Mouse (Mus musculus): ENCODE measurements around the gene Irf4.

Irf4 gene

DNA sequence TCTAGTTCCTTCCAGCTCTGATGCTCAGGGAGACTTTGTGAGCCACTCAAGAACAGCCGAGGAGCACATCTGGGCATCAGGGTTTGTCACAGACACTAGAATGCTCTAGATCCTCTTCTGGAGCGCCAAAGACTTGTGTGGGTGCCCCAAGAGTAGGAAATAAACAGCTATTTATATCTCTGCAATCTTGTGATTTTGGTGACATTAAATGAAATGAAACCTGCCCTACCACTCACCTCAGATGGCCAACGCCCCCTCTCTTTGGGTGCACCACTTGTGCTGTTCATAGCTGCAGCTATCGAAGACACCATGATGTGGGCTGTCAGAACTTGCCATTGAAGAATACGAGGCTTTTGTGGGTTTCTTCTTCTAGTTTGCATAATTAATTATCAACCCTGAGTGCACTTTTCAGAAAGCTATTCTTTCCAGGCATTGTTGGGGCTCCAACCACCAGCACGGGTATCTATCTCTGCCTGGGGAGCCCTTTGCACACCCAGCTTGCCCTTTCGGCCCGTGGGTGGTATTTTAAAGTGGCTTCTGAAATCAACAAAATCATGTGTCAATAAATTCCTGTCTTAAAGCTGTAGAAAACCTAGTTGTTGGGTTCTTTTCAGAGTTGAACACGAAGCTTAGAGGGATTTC is 7.1 kb downstream of the Irf4 start:
- in situ Hi-C loops (cut with MboI; ENCODE audit: low pct_unique_long_range_greater_than_20kb in 1 of 2, low sequenced_read_pairs in 2 of 2, unreplicated experiment in 1 of 2), result no loop called here

DNA sequence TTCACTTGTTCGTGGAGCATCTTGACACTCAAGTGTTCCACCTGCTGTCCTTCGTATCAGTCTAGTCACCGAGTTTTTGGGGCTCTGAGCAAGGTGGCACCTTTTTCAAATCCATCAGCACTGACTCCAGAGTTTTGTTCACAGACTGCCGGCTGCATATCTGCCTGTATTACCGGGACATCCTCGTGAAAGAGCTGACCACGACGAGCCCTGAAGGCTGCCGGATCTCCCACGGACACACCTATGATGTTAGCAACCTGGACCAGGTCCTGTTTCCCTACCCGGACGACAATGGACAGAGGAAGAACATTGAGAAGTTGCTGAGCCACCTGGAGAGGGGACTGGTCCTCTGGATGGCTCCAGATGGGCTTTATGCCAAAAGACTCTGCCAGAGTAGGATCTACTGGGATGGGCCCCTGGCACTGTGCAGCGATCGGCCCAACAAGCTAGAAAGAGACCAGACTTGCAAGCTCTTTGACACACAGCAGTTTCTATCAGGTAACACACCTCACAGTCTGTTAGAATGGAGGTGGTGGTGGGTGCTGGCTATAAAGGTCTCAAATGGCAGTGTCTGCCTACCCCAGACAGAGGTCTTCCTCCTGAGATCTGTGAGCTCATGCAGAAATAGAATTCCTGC is 8.4 kb downstream of the Irf4 start:
- in situ Hi-C loops (cut with MboI; ENCODE audit: low pct_unique_long_range_greater_than_20kb in 1 of 2, low sequenced_read_pairs in 2 of 2, unreplicated experiment in 1 of 2), result no loop called here

DNA sequence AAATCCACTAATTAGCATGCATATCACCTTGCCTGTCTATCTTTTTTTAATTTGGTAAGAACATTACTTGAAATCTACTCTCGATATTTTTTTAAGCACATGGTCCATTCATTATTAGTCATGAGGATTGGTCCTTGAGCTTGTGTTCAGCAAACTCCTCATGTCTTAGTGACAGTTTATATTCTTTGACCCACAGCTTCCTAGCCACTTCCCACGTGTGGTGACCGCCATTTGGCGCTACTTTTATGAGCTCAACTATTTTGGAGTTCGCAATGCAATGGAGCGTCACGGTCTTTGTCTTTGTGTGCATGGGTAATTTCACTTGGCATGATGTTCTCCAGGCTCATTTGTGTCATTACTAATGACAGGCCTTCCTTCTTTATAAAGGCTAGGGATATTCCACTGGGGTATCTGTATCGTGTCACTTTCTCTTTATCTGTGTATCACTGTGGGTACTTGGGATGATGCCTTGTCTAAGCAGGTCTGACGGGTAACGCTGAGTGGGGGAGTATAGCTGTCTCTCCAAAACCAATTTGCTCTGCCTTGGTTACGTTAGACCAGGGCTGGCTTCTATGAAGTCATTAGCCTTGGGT is 9.9 kb downstream of the Irf4 start:
- in situ Hi-C loops (cut with MboI; ENCODE audit: low pct_unique_long_range_greater_than_20kb in 1 of 2, low sequenced_read_pairs in 2 of 2, unreplicated experiment in 1 of 2), result no loop called here

DNA sequence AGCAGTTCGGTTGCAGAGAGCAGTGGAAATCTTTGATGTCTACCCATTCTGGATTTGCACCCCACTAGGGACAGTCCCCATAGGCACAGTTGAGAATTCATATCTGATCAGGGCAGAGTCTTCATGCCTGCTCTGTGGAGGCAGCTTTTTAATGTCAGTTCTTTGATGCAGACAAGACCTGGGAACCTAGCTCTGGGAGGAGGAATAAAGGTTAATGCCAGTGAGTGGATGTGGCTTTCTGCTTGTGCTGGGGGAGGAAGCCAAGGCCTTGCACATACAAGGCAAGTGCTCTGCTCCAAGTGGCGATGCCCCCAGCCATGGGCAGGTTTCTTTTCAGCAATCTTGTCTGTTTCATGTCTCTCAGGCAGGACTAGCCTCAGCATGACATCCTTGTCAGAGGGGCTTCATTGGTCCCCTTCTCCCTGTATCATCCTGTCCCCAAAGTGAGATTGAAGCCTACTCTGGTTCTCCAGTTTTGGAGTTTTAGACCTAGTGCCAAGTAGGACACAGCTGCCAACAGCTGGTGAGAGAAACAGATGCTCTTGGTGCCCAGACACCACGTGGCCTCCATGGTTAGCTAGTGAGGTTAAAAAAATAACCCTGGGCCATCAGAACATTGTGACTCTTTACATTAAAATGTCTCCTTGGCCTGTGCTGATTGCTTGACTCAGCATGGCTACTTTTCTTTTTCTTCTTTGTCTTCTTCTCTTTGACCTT is 11.5 kb downstream of the Irf4 start:
- in situ Hi-C loops (cut with MboI; ENCODE audit: low pct_unique_long_range_greater_than_20kb in 1 of 2, low sequenced_read_pairs in 2 of 2, unreplicated experiment in 1 of 2), result no loop called here

DNA sequence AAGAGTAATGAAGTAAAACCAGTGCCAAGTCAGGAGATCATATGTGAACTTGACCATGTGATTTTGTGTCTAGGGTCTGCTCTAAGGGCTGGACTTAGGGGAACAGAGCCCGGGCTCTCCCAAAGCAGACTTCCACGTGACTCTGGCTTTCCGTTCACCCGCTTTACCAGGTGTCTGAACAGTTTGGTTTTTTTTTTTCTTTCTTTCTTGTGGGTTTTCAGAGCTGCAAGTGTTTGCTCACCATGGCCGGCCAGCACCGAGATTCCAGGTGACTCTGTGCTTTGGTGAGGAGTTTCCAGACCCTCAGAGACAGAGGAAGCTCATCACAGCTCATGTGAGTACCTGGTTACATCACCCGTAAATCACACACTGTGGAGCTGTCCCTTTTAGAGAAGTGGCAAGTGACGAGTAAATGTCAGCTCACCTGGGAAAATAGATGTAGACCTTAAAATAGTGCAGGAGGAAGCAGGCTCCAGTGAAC is 12.2 kb downstream of the Irf4 start:
- in situ Hi-C loops (cut with MboI; ENCODE audit: low pct_unique_long_range_greater_than_20kb in 1 of 2, low sequenced_read_pairs in 2 of 2, unreplicated experiment in 1 of 2), result no loop called here

DNA sequence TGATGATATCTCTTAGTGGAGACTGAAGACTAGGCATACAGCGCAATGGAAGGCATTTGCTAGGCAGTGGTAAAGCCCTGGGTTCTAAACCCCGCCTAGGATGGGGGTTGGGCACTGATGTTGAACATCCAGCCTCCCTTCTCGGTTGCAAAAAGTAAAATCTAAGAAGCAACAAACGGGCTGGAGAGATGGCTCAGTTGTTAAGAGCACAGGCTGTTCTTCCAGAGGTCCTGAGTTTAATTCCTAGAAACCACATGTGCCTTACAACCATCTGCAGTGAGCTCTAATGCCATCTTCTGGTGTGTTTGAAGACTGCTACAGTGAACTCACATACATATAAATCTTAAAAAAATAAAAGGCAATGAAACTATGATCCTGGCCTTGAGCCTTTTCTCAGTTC is 13.2 kb downstream of the Irf4 start:
- in situ Hi-C loops (cut with MboI; ENCODE audit: low pct_unique_long_range_greater_than_20kb in 1 of 2, low sequenced_read_pairs in 2 of 2, unreplicated experiment in 1 of 2), result no loop called here

DNA sequence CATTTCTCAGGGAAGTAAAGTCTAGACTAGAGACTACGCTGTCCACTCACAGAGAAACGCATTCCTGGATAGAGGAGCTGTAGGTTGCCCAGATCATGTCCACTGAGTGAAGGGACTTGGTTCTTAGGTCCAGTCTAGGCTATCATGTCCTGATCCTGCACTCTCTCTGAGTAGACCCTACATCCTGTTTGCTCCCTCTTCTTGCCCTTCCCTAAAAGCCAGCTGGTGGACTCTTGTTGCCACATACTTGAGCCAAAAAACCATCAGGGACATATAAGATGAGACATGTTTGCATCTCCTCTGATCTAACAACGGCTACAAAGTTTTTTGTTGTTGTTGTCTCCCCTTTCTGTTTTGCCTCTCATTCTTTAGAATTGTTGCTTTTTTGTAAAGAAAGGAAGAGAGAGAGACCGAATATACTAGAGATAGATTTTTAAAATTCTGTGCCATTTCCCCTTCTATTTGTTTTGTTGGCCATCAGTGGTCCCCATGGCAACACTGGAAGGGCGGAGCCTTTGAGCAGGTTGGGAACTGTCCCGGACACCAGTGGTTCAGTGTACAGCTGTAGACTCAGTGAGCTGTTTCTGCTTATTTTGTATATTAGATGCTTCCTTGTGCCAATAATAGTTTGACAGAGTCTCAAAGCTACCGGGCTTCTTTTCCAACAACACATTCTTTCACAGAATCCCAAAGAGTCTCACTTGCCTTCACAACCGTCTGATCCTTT is 15.2 kb downstream of the Irf4 start:
- in situ Hi-C loops (cut with MboI; ENCODE audit: low pct_unique_long_range_greater_than_20kb in 1 of 2, low sequenced_read_pairs in 2 of 2, unreplicated experiment in 1 of 2), result no loop called here

DNA sequence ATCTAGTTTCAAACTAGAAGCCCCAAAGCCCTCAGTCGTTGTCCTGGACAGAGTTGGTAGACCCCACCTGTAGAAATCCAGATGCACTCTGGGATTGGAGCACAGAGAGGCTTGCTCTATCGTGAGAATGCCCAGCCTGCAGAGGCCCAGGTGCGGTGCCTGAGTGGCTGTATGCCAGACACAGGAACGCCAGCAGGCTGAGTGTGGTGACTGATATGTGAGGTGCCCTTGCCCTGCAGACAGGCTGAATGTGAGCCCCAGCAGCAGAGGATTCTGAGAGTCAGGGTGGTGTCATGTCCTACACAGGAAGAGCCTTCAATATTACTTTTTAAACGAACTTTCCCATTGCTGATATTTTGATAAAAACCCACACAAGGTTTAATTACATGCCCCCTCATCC is 16.9 kb downstream of the Irf4 start:
- in situ Hi-C loops (cut with MboI; ENCODE audit: low pct_unique_long_range_greater_than_20kb in 1 of 2, low sequenced_read_pairs in 2 of 2, unreplicated experiment in 1 of 2), result no loop called here

DNA sequence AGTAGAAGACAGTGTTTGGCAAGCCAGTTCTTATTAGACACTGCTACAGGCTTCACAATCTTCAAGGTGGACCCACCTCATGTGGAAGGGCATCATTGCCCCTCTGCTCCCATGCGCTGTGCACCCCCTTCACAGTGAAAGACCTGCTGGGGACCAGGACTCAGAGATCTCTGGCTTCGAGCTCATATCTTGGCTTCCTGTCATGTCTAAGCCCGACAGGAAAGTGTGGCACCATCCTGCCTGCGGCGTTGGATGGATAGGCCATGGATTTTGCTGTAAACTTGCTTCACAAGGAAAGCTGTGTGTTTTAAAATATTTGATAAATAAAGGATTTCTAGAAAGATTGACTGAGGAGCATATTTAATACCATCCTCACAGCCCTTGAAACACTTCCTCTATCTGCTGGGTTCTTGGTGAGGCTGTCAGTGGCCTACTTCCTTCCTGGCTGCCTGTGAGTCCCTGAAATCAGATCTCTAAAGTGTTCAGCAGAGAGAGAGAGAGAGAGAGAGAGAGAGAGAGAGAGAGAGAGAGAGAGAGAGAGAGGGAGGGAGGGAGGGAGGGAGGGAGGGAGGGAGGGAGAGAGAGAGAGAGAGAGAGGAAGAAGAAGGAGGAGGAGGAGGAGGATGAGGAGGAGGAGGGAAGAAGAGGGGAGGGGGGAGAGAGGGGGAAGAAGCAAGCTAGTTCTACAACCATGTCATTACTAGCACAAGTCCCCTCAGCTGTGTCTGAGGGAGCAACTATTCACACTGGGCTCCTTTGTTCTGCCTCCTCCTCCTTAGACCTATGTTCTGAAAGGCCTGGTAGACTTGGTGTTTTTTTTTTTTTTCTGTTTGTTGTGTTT is 17.8 kb downstream of the Irf4 start:
- in situ Hi-C loops (cut with MboI; ENCODE audit: low pct_unique_long_range_greater_than_20kb in 1 of 2, low sequenced_read_pairs in 2 of 2, unreplicated experiment in 1 of 2), result no loop called here

DNA sequence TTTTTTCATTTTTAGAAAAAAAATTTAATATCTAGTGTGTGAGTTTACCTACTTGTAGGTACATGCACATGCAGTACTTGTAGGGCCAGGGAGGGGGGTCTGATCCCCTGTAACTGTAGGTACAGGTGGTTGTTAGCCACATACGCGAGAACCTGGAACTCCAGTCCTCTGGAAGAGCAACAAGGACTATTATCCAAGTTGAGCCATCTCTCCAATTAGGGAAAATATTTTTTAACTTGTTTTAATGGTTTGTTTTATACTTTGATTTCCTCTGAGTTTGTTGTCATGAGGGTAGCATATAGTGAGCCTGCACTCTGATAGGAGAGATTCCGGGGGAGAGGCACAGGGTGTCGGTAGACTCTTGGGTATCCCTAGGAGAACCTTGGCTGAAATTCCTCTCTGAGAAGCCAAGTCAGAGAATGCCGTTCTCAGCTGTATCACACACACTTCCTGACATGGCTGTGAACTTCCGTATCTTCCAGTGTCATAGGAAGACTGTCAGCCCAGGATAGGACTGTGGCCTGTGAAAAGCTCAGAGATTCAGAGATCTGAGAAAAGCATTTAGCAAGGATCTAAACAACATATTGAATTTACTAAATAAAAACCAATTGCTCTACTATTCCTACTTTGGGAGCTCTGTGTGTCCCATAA is 18.6 kb downstream of the Irf4 start:
- in situ Hi-C loops (cut with MboI; ENCODE audit: low pct_unique_long_range_greater_than_20kb in 1 of 2, low sequenced_read_pairs in 2 of 2, unreplicated experiment in 1 of 2), result no loop called here

DNA sequence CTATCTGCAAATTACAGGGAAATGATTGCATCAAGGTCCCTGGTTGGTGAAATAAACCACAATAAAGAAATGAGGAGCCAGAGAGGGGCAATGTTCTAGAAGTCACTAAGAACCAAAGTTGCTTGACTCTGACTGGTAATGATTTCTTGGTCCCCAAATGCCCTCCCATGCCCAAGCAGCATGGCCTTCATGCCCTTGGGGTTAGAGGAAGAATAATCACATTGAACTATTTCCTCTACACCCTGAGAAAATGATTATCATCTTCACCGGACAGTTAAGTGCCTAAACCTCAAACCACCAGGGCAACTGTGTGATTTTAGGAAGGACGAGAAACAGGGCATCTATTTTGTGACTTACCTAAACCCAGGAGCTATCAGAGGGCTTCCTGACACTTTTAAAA is 27.0 kb downstream of the Irf4 start:
- in situ Hi-C loops (cut with MboI; ENCODE audit: low pct_unique_long_range_greater_than_20kb in 1 of 2, low sequenced_read_pairs in 2 of 2, unreplicated experiment in 1 of 2), result no loop called here

DNA sequence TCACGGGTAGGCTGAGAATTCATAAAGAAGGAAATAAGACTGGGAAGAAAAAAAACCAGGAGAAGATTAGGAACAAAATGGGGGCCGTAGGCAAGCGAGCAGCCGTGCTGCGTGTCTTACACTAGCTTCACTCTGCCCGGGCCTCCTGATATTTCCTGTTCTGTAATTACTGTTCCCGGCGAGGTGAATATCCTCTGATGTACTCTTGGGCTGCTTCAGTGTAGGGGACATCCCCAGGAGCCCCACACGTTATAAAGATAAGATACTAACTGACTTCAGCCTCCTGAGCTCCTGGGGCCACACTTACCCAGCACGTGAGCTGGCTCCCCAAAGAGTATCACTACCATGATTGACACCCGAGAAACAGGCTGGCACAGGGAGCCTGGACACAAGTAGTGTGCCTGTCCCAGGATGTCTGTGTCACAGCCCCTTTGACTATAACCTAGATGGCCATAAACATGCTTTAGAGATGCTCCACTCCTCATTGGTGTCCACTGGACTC is 28.7 kb downstream of the Irf4 start:
- in situ Hi-C loops (cut with MboI; ENCODE audit: low pct_unique_long_range_greater_than_20kb in 1 of 2, low sequenced_read_pairs in 2 of 2, unreplicated experiment in 1 of 2), result no loop called here

DNA sequence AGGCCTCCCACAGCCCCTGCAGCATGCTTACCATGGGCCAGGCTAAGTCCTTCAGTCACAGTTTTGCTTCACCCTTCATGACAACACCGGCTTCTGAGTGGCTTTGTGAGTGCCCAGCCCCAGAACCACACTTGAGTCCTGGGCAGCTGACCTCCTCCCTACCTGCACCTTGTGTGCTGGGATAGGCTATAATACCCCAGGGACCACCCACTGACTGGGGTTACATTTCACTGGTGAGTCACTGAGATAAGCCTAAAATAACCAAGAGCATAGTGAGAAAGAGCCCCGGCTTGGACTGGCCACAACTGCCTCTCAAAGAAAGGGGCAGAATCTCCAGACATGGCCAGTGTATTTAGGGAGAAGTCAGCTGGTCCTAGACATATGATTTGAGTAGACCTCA is 32.9 kb downstream of the Irf4 start:
- in situ Hi-C loops (cut with MboI; ENCODE audit: low pct_unique_long_range_greater_than_20kb in 1 of 2, low sequenced_read_pairs in 2 of 2, unreplicated experiment in 1 of 2), result no loop called here

DNA sequence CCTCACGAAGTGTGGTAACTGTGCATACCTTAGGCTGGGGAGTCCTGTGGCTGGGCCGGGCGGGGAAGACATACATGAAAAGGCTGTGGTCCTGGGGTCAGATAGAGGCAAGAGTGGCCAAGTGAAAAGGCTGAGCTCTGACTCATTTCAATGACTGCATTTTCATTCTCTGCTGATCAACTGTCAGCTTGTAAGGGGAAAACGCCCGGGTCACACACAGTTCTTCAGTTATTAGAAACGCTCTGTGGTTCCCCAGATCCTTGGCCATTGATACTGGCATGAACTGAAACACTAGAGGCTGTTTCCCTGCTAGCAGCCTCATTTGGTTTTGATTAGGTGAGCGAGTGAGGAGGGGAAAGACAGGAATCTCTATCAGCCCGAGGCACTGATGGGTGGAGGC is 33.4 kb downstream of the Irf4 start:
- in situ Hi-C loops (cut with MboI; ENCODE audit: low pct_unique_long_range_greater_than_20kb in 1 of 2, low sequenced_read_pairs in 2 of 2, unreplicated experiment in 1 of 2), result no loop called here

DNA sequence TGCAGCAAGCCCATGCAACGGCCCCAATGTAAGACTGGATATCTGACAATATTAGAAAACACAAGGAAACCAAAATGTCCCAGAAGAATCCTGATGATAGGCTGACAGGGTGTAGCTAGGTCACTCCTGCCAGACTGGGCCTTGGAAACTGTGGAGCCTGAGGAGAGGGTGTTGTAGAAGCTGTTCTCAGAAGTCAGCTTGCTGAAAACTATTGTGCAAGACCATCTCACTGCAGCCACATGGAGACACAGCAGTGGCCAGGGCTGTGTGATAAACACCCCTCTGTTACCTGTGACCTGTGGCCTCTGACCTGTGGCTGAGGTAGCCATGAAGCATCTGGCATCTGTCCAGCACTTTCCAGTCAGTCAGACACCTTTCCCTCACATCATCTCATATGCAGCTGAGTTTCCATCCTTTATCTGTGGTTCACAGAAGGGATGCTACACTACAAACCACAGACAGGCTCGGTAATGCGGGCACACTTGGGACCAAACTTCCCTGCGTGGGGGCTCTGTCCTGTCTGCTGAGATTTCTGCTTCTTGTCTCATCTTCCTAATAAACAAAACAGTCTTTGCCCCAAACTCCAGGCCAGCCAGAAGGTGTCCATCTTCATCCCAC is 36.5 kb downstream of the Irf4 start:
- in situ Hi-C loops (cut with MboI; ENCODE audit: low pct_unique_long_range_greater_than_20kb in 1 of 2, low sequenced_read_pairs in 2 of 2, unreplicated experiment in 1 of 2), result no loop called here

DNA sequence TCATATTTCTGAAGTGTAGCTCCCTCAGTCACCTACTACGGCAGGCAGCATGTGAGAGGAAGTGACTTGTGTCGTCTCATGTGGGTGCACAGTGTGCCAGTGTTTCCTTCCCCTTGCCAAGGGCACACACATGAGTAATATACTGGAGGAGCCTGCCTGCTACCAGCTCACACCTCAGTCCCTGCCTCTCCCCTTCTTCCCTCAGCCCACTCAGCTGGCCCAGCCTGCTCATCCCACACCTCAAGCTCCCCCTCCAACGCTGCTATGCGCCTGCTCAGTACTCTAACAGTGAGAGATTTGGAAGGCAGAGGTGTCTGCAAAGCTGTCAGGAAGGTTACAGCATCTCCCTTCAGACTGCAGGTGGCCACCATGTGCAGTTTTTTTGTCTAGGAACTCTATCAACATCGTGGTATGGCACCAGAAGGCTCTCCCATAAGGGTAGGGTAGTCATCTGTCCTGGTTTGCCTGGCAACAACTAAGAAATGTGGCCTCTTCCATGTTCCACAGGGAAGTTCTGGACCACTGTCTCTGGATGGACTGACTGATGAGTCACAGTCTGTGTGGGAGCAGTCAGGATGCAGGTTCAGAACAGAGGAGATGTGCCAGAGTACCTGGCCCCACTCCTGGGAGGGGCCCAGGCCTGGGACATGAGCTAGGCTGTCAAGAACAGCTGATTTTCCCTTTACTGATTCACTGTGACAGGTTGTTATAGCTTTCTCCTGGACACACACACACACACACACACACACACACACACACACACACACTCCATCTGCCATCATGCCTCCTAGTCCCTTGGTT is 37.4 kb downstream of the Irf4 start:
- in situ Hi-C loops (cut with MboI; ENCODE audit: low pct_unique_long_range_greater_than_20kb in 1 of 2, low sequenced_read_pairs in 2 of 2, unreplicated experiment in 1 of 2), result no loop called here

DNA sequence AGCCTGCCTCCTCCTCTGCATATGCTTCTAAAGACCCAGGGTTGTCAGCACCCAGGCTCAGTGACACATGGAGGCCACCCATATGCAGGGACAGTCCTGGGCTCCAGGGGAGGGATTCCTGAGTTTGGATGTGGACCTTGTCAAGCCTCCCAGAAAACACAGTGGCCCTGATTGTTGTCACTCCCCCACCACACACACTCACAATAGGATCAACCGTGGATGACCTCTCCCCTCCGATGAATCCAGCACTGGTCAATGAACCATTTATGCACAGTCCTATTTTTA is 38.0 kb downstream of the Irf4 start:
- in situ Hi-C loops (cut with MboI; ENCODE audit: low pct_unique_long_range_greater_than_20kb in 1 of 2, low sequenced_read_pairs in 2 of 2, unreplicated experiment in 1 of 2), result no loop called here
